In the genomic region with DNA sequence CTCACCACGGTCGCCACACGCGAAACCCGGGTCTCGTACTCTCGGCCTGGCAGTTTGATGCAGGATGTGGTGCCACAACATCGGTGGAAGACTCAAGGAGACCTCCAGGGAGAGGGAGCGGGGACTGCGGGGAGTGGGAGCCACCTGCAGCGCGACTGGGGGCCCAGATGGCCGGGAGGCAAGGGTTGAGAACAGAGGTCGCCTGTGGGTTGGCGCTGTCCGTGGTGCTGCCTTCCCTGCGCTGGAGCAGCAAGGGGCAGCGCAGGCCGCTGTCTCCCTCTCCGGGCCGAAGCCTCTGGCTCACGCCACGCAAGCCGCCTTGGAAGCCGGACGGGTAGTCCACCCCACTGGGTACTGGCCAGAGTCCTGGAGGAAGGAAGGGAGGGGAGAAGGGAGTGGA, we compare ENCODE assay signal across 9 mouse cellular contexts. TPM values are rescaled to one million over a fixed set of nuclear protein-coding genes. Genes with fewer than 3 reads are reported as not detected.
DNase-seq lines count a peak whose midpoint lies in the region; ATAC-seq and TF ChIP-seq lines count a peak whose summit lies in the region.
"Had no signal": no experiment of that assay in that cellular context is flagged by ENCODE, and none has a peak within 500 bp of the region (broad histone marks: within the 10 kb centered on the region; RNA-seq: fewer than 3 reads in every experiment).

No protein-coding gene starts in this region.

- H3K4me3 ChIP-seq in kidney, embryonic 16.5 days (ENCODE audit: low read length) = no peak overlapping the region
- peak overlapping the region; percentile 49 for H3K4me3 ChIP-seq in midbrain, embryonic 10.5 days
- H3K4me3 ChIP-seq in thymus, adult 2 months (ENCODE audit: control insufficient read depth, insufficient read depth, low read length) = no peak overlapping the region

- no peak overlapping the region for H3K27ac ChIP-seq in kidney, embryonic 16.5 days (ENCODE audit: low read length)
- peak overlapping the region; percentile 70 for H3K27ac ChIP-seq in midbrain, embryonic 10.5 days (replicated peaks)
- H3K27ac ChIP-seq in thymus, adult 2 months (ENCODE audit: control insufficient read depth, insufficient read depth, low read length) = no peak overlapping the region

- ATAC-seq in kidney, embryonic 16.5 days (ENCODE audit: low FRiP score, low TSS enrichment) = 0 out of 2 replicates have a peak, but pooled peaks have one; percentile 13

- H3K9me3 ChIP-seq in kidney, embryonic 16.5 days (ENCODE audit: low read length) = no peaks in the 10 kb centered on the region
- H3K9me3 ChIP-seq in midbrain, embryonic 10.5 days (replicated peaks) = no peaks in the 10 kb centered on the region

- no peaks in the 10 kb centered on the region for H3K36me3 ChIP-seq in kidney, embryonic 16.5 days (ENCODE audit: insufficient read depth, low read length)
- no peaks in the 10 kb centered on the region for H3K36me3 ChIP-seq in midbrain, embryonic 10.5 days
- no peaks in the 10 kb centered on the region for H3K36me3 ChIP-seq in thymus, adult 2 months (ENCODE audit: control insufficient read depth, insufficient read depth, low read length)

- no peak for TF ChIP-seq POLR2A in brain, embryonic 14.5 days (IDR thresholded peaks at IDR 0.05; ENCODE audit: borderline replicate concordance, extremely low read depth, insufficient read depth, insufficient read length, poor library complexity, severe bottlenecking)
- no peak for TF ChIP-seq POLR2A in thymus, adult 2 months (IDR thresholded peaks at IDR 0.05; ENCODE audit: control insufficient read depth, extremely low read depth, insufficient read depth, low read length, poor library complexity)

- WGBS in kidney, embryonic 16.5 days = 4% methylated on average over 26 of the region's 26 CpGs
- 2% methylated on average over 26 of the region's 26 CpGs for WGBS in midbrain, embryonic 10.5 days
- WGBS in thymus, adult 2 months = 3% methylated on average over 26 of the region's 26 CpGs

- H3K4me1 ChIP-seq in kidney, embryonic 16.5 days (ENCODE audit: insufficient read depth, low read length) = peaks cover 28% of the 10 kb centered on the region
- H3K4me1 ChIP-seq in midbrain, embryonic 10.5 days = peaks cover 80% of the 10 kb centered on the region
- H3K4me1 ChIP-seq in thymus, adult 2 months (replicated peaks; ENCODE audit: control insufficient read depth, insufficient read depth, low read length) = peaks cover 20% of the 10 kb centered on the region

- H3K27me3 ChIP-seq in kidney, embryonic 16.5 days (ENCODE audit: insufficient read depth, low read length) = peaks cover 91% of the 10 kb centered on the region
- H3K27me3 ChIP-seq in midbrain, embryonic 10.5 days (ENCODE audit: low read depth, poor library complexity, severe bottlenecking) = peaks cover 99% of the 10 kb centered on the region
- peaks cover 8% of the 10 kb centered on the region; the same call in 1 of the 2 replicates for H3K27me3 ChIP-seq in thymus, adult 2 months (ENCODE audit: control insufficient read depth, insufficient read depth, low read length)

- TF ChIP-seq CTCF in brain, embryonic 14.5 days (IDR thresholded peaks at IDR 0.05; ENCODE audit: borderline replicate concordance, extremely low read depth, insufficient read depth, insufficient read length) = no peak
- TF ChIP-seq CTCF in thymus, adult 2 months (IDR thresholded peaks at IDR 0.05; ENCODE audit: borderline replicate concordance, control insufficient read depth, extremely low read depth, insufficient read depth, low read length, poor library complexity) = no peak

- DNase-seq in layer of hippocampus, postnatal 10 days (ENCODE audit: low spot score in 2 of 2) = peak; percentile 62 to 70
- DNase-seq in layer of hippocampus, adult 8-10 months (ENCODE audit: low spot score in 2 of 2) = no peak
- peak; percentile 37 for DNase-seq in brain, embryonic 14.5 days (ENCODE audit: low read depth)
- DNase-seq in gastrocnemius, postnatal 10 days = peak; percentile 79
- DNase-seq in midbrain, embryonic 10.5 days (ENCODE audit: low spot score) = peak; percentile 77
- DNase-seq in thymus, adult 2 months = peak; percentile 73
- DNase-seq in adipocyte (ENCODE audit: low spot score) = no peak

- no peak overlapping the region for H3K9ac ChIP-seq in kidney, embryonic 16.5 days (replicated peaks; ENCODE audit: low read length)

- no peak overlapping the region for H3K4me2 ChIP-seq in kidney, embryonic 16.5 days (replicated peaks; ENCODE audit: low read depth, low read length)

RNA-seq across cellular contexts. Expression of a gene that starts 4.6 kb away (rescaled TPM):
- total RNA-seq in layer of hippocampus, postnatal 10 days (2021) = not detected
- total RNA-seq in layer of hippocampus, adult 8-10 months (2022) = not detected
- polyA plus RNA-seq in brain, embryonic 14.5 days (2012; rRNA removed) = 0.37 and 0.88 TPM in 2 replicates
- total RNA-seq in gastrocnemius, postnatal 10 days (2021) = not detected
- not detected in 2 replicates for polyA plus RNA-seq in kidney, embryonic 16.5 days (2015; fragmentation: Nextera tagmentation; extraction: Ambion mirVana)
- 26.3 and 30.9 TPM in 2 replicates for polyA plus RNA-seq in midbrain, embryonic 10.5 days (2016; fragmentation: Nextera tagmentation; extraction: Ambion mirVana)
- polyA plus RNA-seq in thymus, adult 2 months (2012; rRNA removed) = 0.19 and 0.28 TPM in 2 replicates
- polyA plus RNA-seq: heart, embryonic 16.5 days had no signal

RNA-seq across cellular contexts. Expression of a gene that starts 10.1 kb away (rescaled TPM):
- total RNA-seq in layer of hippocampus, postnatal 10 days (2021) = 10 to 100 TPM; 27.9 to 33.9 TPM
- 10 to 100 TPM; 38.0 to 52.1 (median 47.0) TPM for total RNA-seq in layer of hippocampus, adult 8-10 months (2022)
- 20.9 and 23.0 TPM in 2 replicates for polyA plus RNA-seq in brain, embryonic 14.5 days (2012; rRNA removed)
- 10 to 100 TPM; 17.3 to 19.1 TPM for total RNA-seq in gastrocnemius, postnatal 10 days (2021)
- polyA plus RNA-seq in kidney, embryonic 16.5 days (2015; fragmentation: Nextera tagmentation; extraction: Ambion mirVana) = 32.0 and 32.6 TPM in 2 replicates
- 26.8 and 27.6 TPM in 2 replicates for polyA plus RNA-seq in midbrain, embryonic 10.5 days (2016; fragmentation: Nextera tagmentation; extraction: Ambion mirVana)
- polyA plus RNA-seq in thymus, adult 2 months (2012; rRNA removed) = 42.6 and 48.1 TPM in 2 replicates

RNA-seq across cellular contexts. Expression of a gene that starts 12.9 kb away (rescaled TPM):
- total RNA-seq in layer of hippocampus, postnatal 10 days (2021) = 10 to 100 TPM; 21.4 to 23.1 TPM
- total RNA-seq in layer of hippocampus, adult 8-10 months (2022) = 1 to 10 TPM; 5.9 to 7.2 (median 6.6) TPM
- polyA plus RNA-seq in brain, embryonic 14.5 days (2012; rRNA removed) = 31.2 and 44.3 TPM in 2 replicates
- total RNA-seq in gastrocnemius, postnatal 10 days (2021) = 10 to 100 TPM; 25.1 to 32.2 TPM
- polyA plus RNA-seq in kidney, embryonic 16.5 days (2015; fragmentation: Nextera tagmentation; extraction: Ambion mirVana) = 5.3 and 6.2 TPM in 2 replicates
- 7.0 and 7.7 TPM in 2 replicates for polyA plus RNA-seq in midbrain, embryonic 10.5 days (2016; fragmentation: Nextera tagmentation; extraction: Ambion mirVana)
- polyA plus RNA-seq in thymus, adult 2 months (2012; rRNA removed) = 5.3 and 5.5 TPM in 2 replicates

RNA-seq across cellular contexts. Expression of a gene that starts 31.9 kb away (rescaled TPM):
- total RNA-seq in layer of hippocampus, postnatal 10 days (2021) = 1 to 10 TPM; 3.1 to 4.0 TPM
- 10 to 100 TPM; 11.3 to 16.5 (median 13.8) TPM for total RNA-seq in layer of hippocampus, adult 8-10 months (2022)
- 6.9 and 7.1 TPM in 2 replicates for polyA plus RNA-seq in brain, embryonic 14.5 days (2012; rRNA removed)
- total RNA-seq in gastrocnemius, postnatal 10 days (2021) = under 1 TPM in 1 of 2 experiments, not detected in 1; 0.40 TPM
- 1.2 and 1.6 TPM in 2 replicates for polyA plus RNA-seq in kidney, embryonic 16.5 days (2015; fragmentation: Nextera tagmentation; extraction: Ambion mirVana)
- polyA plus RNA-seq in midbrain, embryonic 10.5 days (2016; fragmentation: Nextera tagmentation; extraction: Ambion mirVana) = 1.5 and 2.4 TPM in 2 replicates
- 0.57 and 10.2 TPM in 2 replicates for polyA plus RNA-seq in thymus, adult 2 months (2012; rRNA removed)

RNA-seq across cellular contexts. Expression of a gene that starts 38.7 kb away (rescaled TPM):
- 100 to 1,000 TPM; 283 to 319 TPM for total RNA-seq in layer of hippocampus, postnatal 10 days (2021)
- total RNA-seq in layer of hippocampus, adult 8-10 months (2022) = 100 to 1,000 TPM; 161 to 249 (median 201) TPM
- polyA plus RNA-seq in brain, embryonic 14.5 days (2012; rRNA removed) = 239 and 292 TPM in 2 replicates
- total RNA-seq in gastrocnemius, postnatal 10 days (2021) = 100 to 1,000 TPM; 305 to 332 TPM
- 295 and 333 TPM in 2 replicates for polyA plus RNA-seq in kidney, embryonic 16.5 days (2015; fragmentation: Nextera tagmentation; extraction: Ambion mirVana)
- polyA plus RNA-seq in midbrain, embryonic 10.5 days (2016; fragmentation: Nextera tagmentation; extraction: Ambion mirVana) = 282 and 358 TPM in 2 replicates
- polyA plus RNA-seq in thymus, adult 2 months (2012; rRNA removed) = 43.8 and 60.3 TPM in 2 replicates

Comparison
In these comparisons a context has a peak if more than half of its experiments do, and no peak if none do; other contexts are left out.
1. DNase-seq: peak in layer of hippocampus, postnatal 10 days (2 of 2), brain, embryonic 14.5 days (single experiment), gastrocnemius, postnatal 10 days (single experiment), midbrain, embryonic 10.5 days (single experiment) and thymus, adult 2 months (single experiment); none in layer of hippocampus, adult 8-10 months (0 of 2) and adipocyte (single experiment).
2. RNA of a gene that starts 4.6 kb away (polyA plus RNA-seq): 26.3 to 30.9 TPM in midbrain, embryonic 10.5 days; 0.37 to 0.88 TPM in brain, embryonic 14.5 days, 0.19 to 0.28 TPM in thymus, adult 2 months and not detected in kidney, embryonic 16.5 days; every median in the first group is over 10 times any median in the second.